Mouse (Mus musculus) adrenal gland, postnatal 10 days (tissue): ENCODE measurements at regions not wholly inside any gene's neighbourhood (a gene's known extent, or its start where the extent isn't known, plus 50 kb on each side); places are given as distances from the start of the nearest gene placed in this dataset.
A peak's percentile ranks its signal among the peaks of the same experiment; 100 is the strongest.

ENCODE experiments used
- DNase-seq: peaks from one replicate; pipeline ENCODE4 v3.0.0; 2021; ENCODE audit warnings: mixed read lengths

DNA sequence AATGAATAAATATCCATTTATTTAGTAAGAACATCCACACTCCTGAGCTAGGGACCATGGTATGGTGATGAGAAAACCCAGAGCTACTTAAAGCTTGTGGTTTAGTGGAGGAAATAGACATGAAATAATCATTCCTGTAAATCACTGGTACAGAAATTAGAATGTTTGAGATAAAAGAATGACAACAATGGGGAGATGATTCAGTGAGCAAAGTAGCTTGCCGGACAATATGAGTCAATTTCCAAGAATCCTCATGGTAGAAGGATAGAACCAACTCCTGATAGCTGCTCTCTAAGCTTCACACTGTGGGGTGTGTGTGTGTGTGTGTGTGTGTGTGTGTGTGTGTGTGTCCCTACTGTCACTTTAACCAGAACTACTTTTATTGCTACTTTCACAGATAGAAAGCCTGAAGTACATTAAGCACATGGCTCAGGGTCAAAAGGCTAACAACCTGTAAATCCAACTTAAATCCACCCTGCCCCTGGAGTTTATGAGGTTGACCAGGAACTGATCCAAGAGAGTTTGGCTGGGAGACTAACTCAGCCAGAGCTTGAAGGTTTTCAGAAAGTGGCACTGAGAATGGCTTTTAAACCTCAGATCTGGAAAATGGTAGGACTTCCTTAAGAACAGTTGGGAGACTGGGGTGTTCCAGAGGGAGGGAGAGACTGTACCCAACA lies 336.9 kb upstream of the Gcfc2 start:
- no peak for DNase-seq

DNA sequence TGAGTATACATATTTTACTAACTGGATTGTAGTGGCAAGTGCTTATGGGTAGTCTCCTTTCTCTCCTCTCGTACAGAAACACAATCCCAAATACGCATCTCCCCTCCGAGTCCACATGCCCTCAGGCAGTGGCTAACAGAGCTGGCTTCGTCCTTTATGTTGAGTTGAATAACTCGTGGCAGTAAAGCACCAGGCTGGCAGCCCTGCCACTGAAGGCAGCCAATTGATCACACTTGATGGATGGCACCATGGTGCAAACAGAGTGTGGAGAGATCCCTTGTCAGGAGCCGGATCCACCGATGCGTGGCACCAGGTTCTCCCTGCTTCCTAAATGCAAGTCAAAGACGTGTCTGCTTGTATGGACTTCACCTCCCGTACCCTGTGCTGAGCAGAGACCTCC lies 333.7 kb upstream of the Gcfc2 start:
- DNase-seq, result no peak

DNA sequence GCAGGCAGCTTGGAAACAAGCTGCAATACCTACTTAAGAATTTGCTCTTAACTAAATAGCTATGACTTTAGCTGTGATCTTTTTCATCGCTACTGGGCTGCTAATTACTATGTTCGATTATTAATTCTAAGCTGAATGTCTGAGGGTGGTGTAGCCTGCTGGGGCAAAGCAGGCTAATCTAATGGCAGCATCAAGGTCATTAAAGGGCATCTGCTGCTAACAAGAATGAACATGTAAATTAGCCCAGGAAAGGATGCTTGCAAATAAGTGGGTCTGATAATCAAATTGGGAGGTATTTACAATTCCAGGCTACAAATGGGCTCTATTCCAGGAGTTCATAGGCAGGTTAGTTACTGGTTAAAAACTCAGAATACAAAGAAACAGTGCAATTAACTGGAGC lies 327.5 kb upstream of the Gcfc2 start:
- DNase-seq, result no peak

DNA sequence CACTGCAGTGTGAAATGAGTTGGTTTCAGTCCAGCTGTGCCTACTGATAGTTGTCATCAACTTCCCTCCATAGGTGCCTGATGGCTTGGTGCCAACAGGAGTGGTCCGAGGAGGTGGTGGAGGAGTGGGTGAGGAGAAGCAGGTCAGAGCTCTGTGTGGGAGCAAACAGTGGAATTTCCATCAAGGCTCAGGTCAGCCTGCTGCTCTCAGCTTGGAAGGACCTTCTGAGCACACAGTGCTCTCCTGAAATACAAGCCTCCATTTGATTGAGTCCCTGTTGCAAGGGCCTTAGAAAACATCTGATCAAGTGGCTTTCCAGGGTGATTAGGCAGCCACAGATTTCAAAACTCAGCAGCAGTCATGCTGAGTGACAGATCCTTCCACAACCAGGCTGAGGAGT lies 314.8 kb upstream of the Gcfc2 start:
- DNase-seq, result no peak

DNA sequence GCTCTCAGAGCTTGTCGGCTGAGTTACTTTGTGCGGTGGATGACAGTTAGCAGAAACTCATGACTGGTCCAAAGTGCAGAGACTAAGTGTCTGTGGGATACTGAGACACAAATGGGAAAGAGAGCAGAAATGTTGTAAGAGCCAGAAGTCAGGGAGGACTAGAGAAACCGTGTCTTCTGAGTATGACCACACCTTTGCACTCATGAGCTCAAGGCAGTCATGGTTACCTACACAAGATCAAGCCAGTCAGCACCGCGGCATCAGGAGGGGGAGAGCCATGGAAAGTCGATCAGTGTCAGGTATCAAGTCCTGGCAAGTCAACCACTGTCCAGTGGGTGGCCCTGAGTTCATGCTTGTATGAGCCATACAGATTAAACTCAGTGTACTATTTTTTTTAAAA lies 311.5 kb upstream of the Gcfc2 start:
- DNase-seq, result no peak

DNA sequence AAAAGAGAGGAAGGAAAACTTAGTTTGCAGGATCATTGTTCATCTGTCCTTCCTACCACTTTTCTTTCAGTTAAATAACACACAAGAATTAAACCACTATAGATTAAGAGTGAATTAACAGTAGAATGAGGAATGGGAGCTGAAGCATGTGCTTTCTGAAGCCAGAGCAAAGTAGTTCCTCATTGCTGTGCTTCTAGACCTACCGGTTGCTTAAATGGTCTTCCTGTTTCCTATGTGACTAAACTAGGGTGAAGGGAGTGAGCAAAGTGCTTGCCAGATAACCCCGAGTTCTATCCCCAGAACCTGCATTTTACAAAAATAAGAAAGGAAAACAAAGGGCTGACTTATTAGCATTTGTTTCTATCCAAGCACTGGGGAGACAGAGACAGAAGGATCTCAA lies 305.5 kb upstream of the Gcfc2 start:
- DNase-seq, result no peak

DNA sequence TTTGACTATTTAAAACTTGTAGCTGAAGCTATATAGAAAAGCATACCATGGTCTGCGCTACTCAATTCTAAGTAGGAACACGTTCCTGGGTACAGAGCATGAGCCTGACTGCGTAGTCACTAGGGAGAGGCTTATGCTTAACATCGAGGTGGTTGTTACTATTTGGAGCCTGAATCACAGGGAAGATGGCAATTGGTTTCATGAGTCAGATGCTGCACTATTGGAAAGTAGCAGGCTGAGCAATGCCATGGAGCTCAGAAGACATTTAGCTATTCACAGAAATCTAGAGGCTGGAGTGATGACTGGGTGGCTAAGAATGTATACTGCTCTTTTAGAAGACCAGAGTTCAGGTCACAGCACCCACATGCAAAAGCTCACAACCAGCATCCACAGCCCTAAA lies 302.4 kb upstream of the Gcfc2 start:
- no peak for DNase-seq

DNA sequence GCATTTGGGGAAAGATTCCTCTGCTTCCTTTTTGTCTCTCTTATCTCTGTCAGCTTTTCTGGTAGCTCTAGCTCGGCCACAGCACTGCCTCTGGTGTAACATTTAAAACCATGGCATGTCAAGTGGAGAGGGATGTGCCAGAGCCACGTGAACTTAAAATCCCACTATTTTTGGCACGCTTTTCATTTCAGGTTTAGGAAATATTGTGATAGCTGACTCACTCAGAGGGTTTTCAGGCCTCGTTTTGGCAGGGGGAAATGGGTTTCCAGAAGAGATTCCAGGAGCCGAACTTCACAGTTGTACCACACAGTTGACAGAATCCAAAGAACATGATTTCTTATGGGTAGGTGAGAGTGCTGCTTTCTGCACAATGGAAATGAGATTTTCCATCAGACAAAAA lies 300.8 kb upstream of the Gcfc2 start:
- no peak for DNase-seq

DNA sequence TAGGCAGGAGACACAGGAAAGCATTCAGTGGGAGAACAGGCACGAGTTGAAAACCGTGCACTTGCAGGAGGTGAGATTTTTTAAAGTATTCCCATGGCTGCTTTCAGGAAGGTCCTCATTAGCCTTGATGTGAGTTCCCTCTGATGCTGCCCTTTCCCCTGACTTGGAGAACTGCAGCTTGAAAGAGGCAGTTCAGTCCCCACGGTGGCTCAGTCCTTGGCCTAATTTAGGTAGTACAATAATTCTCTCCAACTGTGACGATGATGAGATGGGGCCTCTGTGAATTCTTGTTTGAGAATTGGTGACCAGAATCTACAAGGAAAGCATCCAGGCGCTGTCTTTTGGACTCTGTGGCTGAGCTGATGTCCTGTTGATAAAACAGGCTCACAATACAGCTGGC lies 298.5 kb upstream of the Gcfc2 start:
- peak; percentile 4 for DNase-seq

DNA sequence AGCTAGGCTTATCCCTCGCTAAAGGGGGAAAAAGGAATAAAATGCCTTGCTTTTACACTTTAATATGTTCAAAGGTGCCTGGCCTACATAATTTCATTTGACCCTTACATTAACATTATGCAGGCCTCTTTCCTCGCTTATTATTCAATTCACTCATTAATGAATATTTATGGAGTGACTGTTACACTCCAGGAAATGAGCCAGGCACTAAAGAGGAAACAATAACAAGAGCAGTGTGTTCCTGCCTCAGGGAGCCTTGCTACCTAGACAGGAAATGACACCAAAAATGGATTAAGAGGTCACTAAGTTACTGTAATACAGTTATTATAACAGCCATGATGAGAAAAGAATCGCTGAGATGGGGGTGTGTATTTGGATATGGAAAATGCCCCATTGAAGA lies 289.9 kb upstream of the Gcfc2 start:
- no peak for DNase-seq

DNA sequence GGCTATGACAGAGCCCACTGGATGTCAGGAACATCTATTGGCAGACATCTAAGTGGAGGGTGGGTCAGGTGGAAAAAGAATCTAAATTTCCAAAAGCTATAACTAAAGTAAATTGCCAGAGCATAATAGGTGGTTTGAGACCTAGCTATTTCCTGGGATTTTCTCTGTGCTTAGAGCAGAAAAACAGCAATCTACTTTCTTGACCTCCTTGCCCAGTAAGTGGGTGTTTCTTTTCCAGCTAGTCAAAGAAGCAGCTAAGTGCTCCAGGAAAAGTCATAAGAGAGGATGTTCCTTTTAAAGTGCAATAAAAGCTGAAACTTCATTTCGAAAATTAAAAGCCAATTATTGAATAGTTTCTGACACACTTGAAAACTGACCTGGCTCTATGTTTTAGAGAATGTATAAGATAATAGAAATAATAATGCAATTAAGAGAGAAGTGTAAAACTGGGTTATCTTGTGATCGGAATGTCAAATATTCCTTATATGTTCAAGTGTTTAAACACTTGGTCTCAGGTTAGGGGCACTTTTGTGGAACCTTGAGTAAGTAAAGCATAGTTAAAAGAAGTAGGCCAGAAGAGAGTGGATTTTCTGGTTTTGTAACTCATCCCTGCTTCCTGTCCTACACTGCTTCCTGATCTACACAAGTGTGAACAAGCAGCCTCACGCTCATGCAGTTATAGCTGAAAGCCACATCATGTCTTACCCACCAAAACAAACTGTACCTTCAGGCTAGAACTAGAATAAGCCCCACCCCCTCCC lies 275.7 kb upstream of the Gcfc2 start:
- DNase-seq, result no peak

DNA sequence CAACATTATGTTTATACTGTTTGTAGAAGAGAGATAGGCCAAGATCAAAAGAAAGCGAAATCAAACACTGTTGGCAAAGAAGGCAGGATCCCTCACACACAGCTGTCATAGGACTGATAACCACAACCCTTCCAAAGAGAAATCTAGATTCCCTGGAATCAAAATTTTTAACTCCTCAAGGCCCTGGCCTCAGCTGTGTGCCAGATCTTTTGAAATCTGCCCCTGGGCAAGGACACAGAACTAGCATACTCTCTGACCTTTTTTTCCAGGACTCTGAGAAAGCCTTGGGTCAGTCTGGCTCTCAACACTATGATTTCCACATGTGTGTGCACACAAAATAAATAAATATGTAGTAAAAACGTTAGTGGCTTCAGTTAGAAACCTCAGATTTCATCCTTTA lies 271.6 kb upstream of the Gcfc2 start:
- DNase-seq, result peak; percentile 56

DNA sequence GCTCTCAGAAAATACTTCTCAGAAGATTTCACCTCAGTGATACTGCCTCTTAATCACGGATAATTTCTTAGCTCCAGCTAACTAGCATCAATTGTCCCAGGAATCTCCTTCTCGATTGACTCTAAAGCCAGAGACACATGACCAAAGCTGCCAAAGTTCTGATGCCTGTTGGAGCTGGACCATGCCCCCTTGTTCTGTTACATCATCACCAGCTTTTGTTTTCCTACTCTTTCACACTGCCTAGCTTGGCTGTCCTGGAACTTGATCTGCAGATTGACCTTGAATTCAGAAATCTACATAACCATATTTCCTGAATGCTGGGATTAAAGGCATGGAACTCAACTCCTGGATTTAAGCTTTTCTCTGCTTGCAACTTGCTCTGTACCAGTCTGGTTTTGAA lies 268.3 kb upstream of the Gcfc2 start:
- DNase-seq, result no peak

DNA sequence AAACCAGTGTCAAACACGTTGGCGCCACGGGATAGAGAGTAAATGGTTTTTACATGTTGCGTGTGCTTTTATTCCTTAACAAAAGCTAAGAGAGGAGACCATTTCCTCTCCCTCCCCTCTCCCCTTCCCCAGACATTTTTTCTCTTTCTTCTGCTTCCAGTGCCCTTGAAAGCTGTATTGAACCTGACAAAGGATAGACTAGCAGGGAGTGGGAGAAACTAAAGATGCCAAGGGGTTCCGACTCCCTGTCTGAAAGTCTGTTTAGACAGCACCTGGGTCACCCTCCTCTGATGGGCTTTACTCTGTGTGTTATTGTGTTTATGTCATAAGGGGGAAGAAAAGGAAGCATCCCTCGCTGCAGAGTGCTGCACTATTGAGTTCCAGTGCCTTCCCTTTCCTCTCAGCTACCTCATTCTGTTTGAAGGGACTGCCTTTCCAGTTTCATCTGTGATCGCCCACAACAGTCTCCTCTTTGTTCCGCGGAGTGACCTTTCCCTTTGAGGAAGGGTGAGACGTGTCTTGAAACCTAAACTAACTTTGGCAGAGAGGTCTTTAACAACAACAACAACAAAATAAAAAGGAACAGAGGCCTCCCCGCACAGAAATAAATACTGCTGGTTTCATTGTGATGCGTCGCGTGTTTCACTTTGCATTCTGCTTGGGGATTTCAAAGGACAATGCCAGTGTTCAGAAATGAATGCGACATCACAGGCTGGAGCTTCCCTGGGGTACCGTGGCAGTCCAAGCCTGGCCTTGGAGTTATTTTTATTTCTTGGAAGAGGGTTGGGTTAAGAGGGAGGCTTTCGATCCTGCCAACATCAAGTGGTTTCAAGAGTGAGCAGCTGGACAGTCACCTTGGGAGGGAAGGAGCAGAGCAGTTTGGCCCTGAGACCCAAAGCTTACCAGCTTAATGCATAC lies 262.7 kb upstream of the Gcfc2 start:
- peak; percentile 13 for DNase-seq

DNA sequence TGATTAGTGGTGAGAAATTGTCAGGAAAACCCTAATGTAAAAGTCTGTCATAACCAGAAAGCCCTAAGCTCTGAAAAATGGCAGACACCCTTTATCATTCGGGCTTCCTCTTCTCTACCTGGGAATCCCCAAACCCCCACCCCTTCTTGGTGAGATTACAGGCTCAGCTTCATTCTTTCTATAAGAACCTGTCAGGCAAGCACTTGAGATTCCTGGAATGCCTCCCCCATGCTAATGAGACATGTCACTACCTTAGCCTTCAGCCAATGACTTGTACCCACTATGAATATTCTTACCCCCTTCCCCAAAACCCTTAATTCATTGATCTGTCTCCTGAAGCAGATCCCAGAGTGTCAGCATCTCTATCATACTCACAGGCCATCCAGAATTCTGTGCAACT lies 254.5 kb upstream of the Gcfc2 start:
- no peak for DNase-seq

DNA sequence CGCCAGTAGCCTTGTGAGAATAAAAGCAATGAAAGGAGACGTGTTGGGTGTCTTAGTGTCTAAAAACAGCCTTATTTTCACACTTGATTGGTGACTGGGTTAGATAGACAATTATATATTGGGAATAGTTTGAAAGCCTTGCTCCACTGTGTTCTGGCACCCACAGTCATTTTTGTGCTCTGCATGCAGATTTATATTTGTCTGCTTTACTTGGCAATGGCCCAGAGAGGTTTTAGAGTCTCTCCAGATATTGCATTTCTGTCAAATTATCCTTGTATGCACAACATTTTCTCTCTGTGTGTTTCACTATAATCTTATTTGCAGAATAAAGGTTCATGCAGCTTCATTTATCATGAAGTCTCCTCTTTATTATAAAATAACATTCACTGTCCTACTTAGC lies 250.2 kb upstream of the Gcfc2 start:
- DNase-seq, result no peak

DNA sequence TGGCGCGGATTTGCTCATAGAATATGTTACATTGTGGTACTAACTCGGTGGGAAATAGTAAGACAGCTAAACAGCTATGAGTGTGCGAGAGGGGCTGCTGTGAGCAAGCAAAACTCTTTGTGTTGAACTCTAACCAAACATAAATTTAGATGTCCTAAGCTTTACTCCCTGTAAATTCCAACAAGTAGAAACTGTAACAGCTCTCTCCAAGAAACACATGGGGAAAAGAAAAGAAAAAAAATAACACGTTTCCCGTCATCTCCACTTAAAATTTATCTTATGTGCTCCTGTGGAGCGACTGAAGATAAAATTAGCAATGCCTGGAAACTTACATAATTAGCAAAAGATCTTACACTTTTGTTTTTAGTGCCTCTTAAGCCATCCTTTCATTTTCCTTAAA lies 226.2 kb upstream of the Gcfc2 start:
- no peak for DNase-seq

DNA sequence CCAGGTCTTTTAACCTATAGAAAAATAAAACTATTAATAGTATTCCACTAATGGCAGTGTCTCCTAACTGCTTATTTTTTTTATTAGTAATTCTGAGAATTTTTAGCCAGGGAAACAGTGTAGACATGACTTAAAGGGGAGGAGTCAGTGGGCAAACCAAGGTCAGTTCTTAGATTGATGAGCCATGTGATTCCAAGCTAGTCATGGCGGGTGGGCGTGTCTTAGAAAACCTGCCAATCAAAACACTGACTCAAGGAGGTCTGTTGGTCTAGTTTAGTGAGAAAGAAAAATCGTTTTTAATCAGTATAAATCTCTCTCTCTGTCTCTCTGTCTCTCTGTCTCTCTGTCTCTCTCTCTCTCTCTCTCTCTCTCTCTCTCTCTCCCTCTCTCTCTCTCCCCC lies 225.3 kb upstream of the Gcfc2 start:
- no peak for DNase-seq

DNA sequence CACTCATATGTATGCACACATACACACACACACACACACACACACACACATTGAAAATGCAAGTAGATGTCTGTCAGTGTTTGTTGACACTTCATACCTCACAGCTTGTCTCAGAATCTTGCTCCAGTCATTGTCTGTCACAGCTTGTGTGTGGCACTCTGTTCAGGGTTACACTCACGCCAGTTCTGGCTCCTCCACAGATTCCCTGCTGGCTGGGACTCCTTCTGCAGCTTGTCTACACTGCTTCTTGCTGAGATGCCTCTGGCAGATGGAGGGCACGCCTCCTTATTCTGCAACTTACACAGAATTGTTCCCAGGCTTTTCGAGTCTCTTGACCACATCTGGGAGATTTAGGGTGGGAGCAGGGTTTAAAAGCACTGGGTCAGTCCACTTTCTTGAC lies 208.6 kb upstream of the Gcfc2 start:
- DNase-seq, result no peak

DNA sequence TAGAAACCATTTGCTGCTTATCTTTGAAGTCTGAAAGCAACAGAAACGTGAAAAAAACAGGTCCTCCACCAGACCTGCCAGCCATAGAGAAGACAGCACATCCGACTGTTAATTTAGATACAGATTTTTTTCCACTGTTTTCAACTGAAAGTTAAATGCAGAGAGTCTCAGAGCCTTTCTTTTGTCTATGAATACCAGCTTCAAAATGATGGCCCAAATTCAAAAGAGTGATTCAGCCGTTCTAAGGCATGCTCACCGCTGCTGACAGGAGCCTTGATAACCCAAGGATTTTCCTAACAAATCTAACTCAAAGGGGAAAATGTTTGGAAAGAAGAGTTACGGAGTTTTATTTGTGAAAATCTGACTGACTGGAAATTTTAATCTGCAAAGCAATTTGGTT lies 207.1 kb upstream of the Gcfc2 start:
- peak; percentile 10 for DNase-seq

DNA sequence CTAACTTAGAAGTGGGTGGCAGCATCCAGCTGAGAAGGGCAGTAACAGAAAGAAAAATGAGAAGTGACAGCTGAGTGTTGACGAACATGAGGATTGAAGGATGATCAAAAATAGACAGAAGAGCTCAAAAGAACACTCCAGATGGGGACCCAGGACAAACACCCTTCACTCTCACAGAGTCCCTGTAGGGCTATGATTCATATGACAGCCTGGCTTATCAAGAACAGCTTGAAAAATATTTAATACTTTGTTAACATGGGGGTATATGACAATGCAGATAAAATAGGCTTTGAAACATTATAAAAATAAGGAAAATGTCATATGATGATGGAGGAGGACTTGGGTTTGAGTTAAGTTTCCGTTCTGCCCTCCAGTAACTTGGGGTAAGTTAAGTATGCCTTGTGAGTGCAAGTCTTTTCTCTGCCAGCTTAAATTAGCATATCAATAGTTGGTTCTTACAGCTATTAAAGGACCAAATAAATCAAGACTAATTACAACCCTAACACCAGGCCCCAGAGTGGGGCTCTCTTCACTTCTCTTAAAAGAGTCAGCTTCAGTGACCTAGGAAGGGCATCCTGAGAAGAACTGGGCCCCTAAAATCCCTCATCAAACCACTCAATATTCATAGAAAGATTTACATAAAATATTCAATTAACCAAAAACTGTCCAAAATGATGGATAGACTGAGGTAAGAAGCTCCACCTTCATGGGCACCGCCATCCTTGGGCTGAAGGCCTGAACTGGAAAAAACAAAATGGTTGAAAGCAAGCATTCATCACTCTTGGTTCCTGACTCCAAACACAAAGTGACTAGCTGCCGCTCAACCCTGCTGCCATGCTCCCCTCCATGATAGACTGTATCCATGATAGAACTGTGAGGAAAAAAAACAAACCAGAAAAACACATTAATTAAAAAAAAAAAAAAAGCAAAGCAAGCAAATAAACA lies 198.6 kb upstream of the Gcfc2 start:
- no peak for DNase-seq

DNA sequence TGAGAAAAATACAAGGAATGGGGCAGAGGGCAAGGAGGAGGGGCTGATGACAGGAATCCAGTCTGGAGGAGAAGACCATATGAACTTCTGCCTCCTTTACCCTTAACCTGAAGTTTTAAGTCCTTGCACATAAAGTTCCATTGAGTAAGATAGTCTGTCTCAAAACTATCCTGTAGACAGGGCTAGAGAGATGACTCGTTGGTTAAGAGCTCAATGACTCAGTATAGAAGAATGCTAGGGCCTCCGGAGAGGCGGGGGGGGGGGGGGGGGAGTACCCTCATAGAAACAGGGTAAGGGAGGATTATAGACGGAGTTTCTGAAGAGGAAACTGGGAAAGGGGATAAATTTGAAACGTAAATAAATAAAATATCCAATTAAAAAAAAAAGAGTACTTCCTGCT lies 191.8 kb upstream of the Gcfc2 start:
- no peak for DNase-seq
